ENCODE assay signal across 13 mouse cellular contexts in genomic region chr17:71268599-71268998, GRCm38 (mm10). TPM values are rescaled to one million over a fixed set of nuclear protein-coding genes. Genes with fewer than 3 reads are reported as not detected.
DNase-seq lines count a peak whose midpoint lies in the region; ATAC-seq and TF ChIP-seq lines count a peak whose summit lies in the region.
"Had no signal": no experiment of that assay in that cellular context is flagged by ENCODE, and none has a peak within 500 bp of the region (broad histone marks: within the 10 kb centered on the region; RNA-seq: fewer than 3 reads in every experiment).

No protein-coding gene starts in this region.

- no peak for TF ChIP-seq CTCF in stomach, postnatal 0 days (IDR thresholded peaks at IDR 0.05; ENCODE audit: low read depth)

- H3K36me3 ChIP-seq in stomach, embryonic 14.5 days (ENCODE audit: control insufficient read depth, insufficient read depth, low read length): no peaks in the 10 kb centered on the region
- H3K36me3 ChIP-seq in stomach, postnatal 0 days (ENCODE audit: control insufficient read depth, insufficient read depth, low read length): no peaks in the 10 kb centered on the region
- peaks cover 7% of the 10 kb centered on the region for H3K36me3 ChIP-seq in heart, embryonic 11.5 days (ENCODE audit: control insufficient read depth, insufficient read depth, low read length)
- peaks cover 4% of the 10 kb centered on the region; the same call in 1 of the 2 replicates for H3K36me3 ChIP-seq in liver, embryonic 11.5 days (ENCODE audit: control insufficient read depth, insufficient read depth, low read length)
- H3K36me3 ChIP-seq: forebrain, embryonic 15.5 days; midbrain, embryonic 12.5 days had no signal

- no peak for DNase-seq in stomach, postnatal 0 days (ENCODE audit: low spot score)
- no peak for DNase-seq in liver, embryonic 11.5 days (ENCODE audit: low spot score)
- DNase-seq in right cerebral cortex, adult 18-20 months: no peak
- DNase-seq in gastrocnemius, postnatal 10 days: no peak
- no peak for DNase-seq in urinary bladder, adult 2 months (ENCODE audit: low spot score)
- DNase-seq: kidney, postnatal 36 days; lung, adult 2 months; spleen, adult 18-20 months had no signal

- H3K27me3 ChIP-seq in stomach, embryonic 14.5 days (ENCODE audit: control insufficient read depth, insufficient read depth, low read length): no peaks in the 10 kb centered on the region
- H3K27me3 ChIP-seq in stomach, postnatal 0 days (ENCODE audit: control insufficient read depth, insufficient read depth, low read length): no peaks in the 10 kb centered on the region
- no peaks in the 10 kb centered on the region for H3K27me3 ChIP-seq in heart, embryonic 11.5 days (ENCODE audit: control insufficient read depth, insufficient read depth, low read length)
- H3K27me3 ChIP-seq in liver, embryonic 11.5 days (replicated peaks; ENCODE audit: control insufficient read depth, insufficient read depth, low read length): no peaks in the 10 kb centered on the region
- H3K27me3 ChIP-seq: forebrain, embryonic 15.5 days; midbrain, embryonic 12.5 days had no signal

- H3K4me3 ChIP-seq in stomach, embryonic 14.5 days (ENCODE audit: low read depth, low read length): no peak overlapping the region
- H3K4me3 ChIP-seq in stomach, postnatal 0 days (ENCODE audit: low read depth, low read length): no peak overlapping the region
- H3K4me3 ChIP-seq in heart, embryonic 11.5 days (ENCODE audit: low read depth, low read length): no peak overlapping the region
- no peak overlapping the region; the same call in 1 of the 2 replicates for H3K4me3 ChIP-seq in liver, embryonic 11.5 days (ENCODE audit: low read depth, low read length)
- H3K4me3 ChIP-seq: forebrain, embryonic 15.5 days; midbrain, embryonic 12.5 days had no signal

- no peaks in the 10 kb centered on the region for H3K9me3 ChIP-seq in stomach, embryonic 14.5 days (ENCODE audit: control insufficient read depth, low read depth, low read length)
- no peaks in the 10 kb centered on the region for H3K9me3 ChIP-seq in stomach, postnatal 0 days (ENCODE audit: control insufficient read depth, low read length)
- no peaks in the 10 kb centered on the region for H3K9me3 ChIP-seq in heart, embryonic 11.5 days (replicated peaks; ENCODE audit: control insufficient read depth, low read length)
- no peaks in the 10 kb centered on the region for H3K9me3 ChIP-seq in liver, embryonic 11.5 days (ENCODE audit: control insufficient read depth, low read length)
- H3K9me3 ChIP-seq: forebrain, embryonic 15.5 days; midbrain, embryonic 12.5 days had no signal

- no peaks in the 10 kb centered on the region for H3K4me1 ChIP-seq in stomach, embryonic 14.5 days (ENCODE audit: control insufficient read depth, insufficient read depth, low read length)
- no peaks in the 10 kb centered on the region for H3K4me1 ChIP-seq in stomach, postnatal 0 days (replicated peaks; ENCODE audit: control insufficient read depth, insufficient read depth)
- H3K4me1 ChIP-seq in heart, embryonic 11.5 days (ENCODE audit: control insufficient read depth, insufficient read depth, low read length): peaks cover 41% of the 10 kb centered on the region
- peaks cover 50% of the 10 kb centered on the region for H3K4me1 ChIP-seq in liver, embryonic 11.5 days (replicated peaks; ENCODE audit: control insufficient read depth, insufficient read depth, low read length)
- H3K4me1 ChIP-seq: forebrain, embryonic 15.5 days had no signal

- no peak overlapping the region for H3K4me2 ChIP-seq in stomach, embryonic 14.5 days (replicated peaks; ENCODE audit: low read depth, low read length)
- H3K4me2 ChIP-seq in stomach, postnatal 0 days (replicated peaks; ENCODE audit: low read depth): no peak overlapping the region
- H3K4me2 ChIP-seq in heart, embryonic 11.5 days: peak overlapping the region; percentile 20; the same call in 1 of the 2 replicates
- peak overlapping the region; percentile 38 for H3K4me2 ChIP-seq in liver, embryonic 11.5 days
- H3K4me2 ChIP-seq: forebrain, embryonic 15.5 days; midbrain, embryonic 12.5 days had no signal

- TF ChIP-seq EP300 in stomach, postnatal 0 days (optimal IDR thresholded peaks at IDR 0.05): no peak

- no peak overlapping the region for H3K27ac ChIP-seq in stomach, embryonic 14.5 days (ENCODE audit: low read length)
- H3K27ac ChIP-seq in stomach, postnatal 0 days (replicated peaks): no peak overlapping the region
- peak overlapping the region; percentile 88 for H3K27ac ChIP-seq in heart, embryonic 11.5 days (ENCODE audit: low read depth, low read length)
- H3K27ac ChIP-seq in liver, embryonic 11.5 days (ENCODE audit: low read depth, low read length): peak overlapping the region; percentile 77
- H3K27ac ChIP-seq: forebrain, embryonic 15.5 days; hindbrain, postnatal 0 days; midbrain, embryonic 12.5 days had no signal

- 74% methylated on average over 3 of the region's 3 CpGs for WGBS in stomach, embryonic 14.5 days
- WGBS in stomach, postnatal 0 days: 84% methylated on average over 3 of the region's 3 CpGs
- 29% methylated on average over 3 of the region's 3 CpGs for WGBS in heart, embryonic 11.5 days (ENCODE audit: insufficient replicate concordance)
- 37% methylated on average over 3 of the region's 3 CpGs for WGBS in liver, embryonic 11.5 days

- ATAC-seq in stomach, embryonic 14.5 days (ENCODE audit: insufficient number of reproducible peaks, insufficient read depth, low FRiP score, low read depth): peak; percentile 75; the same call in 1 of the 2 replicates
- ATAC-seq in stomach, postnatal 0 days (ENCODE audit: low FRiP score, low TSS enrichment): no peak
- peak; percentile 79 for ATAC-seq in heart, embryonic 11.5 days (replicated peaks; ENCODE audit: insufficient number of reproducible peaks, low FRiP score, low TSS enrichment)
- ATAC-seq in liver, embryonic 11.5 days (replicated peaks; ENCODE audit: low FRiP score): peak; percentile 95
- ATAC-seq: forebrain, embryonic 15.5 days; hindbrain, postnatal 0 days had no signal

- no peak overlapping the region for H3K9ac ChIP-seq in stomach, embryonic 14.5 days (replicated peaks; ENCODE audit: low read depth, low read length)
- H3K9ac ChIP-seq in stomach, postnatal 0 days (ENCODE audit: low read length): no peak overlapping the region
- no peak overlapping the region for H3K9ac ChIP-seq in heart, embryonic 11.5 days (ENCODE audit: low read depth, low read length)
- peak overlapping the region; percentile 46 for H3K9ac ChIP-seq in liver, embryonic 11.5 days (ENCODE audit: low read depth, low read length)
- H3K9ac ChIP-seq: forebrain, embryonic 15.5 days; midbrain, embryonic 12.5 days had no signal

RNA-seq across cellular contexts. Expression of gene Emilin2, which starts 43.2 kb away (rescaled TPM):
- polyA plus RNA-seq in stomach, embryonic 14.5 days (2014; fragmentation: Nextera tagmentation; extraction: Ambion mirVana): 1.5 and 3.0 TPM in 2 replicates
- 1.4 TPM in 2 replicates for polyA plus RNA-seq in stomach, postnatal 0 days (2015; fragmentation: Nextera tagmentation; extraction: Ambion mirVana)
- 59.1 and 81.1 TPM in 2 replicates for polyA plus RNA-seq in heart, embryonic 11.5 days (2014; fragmentation: Nextera tagmentation; extraction: Ambion mirVana)
- 31.3 and 33.4 TPM in 2 replicates for polyA plus RNA-seq in liver, embryonic 11.5 days (2014; fragmentation: Nextera tagmentation; extraction: Ambion mirVana)
- 10 to 100 TPM; 31.9 to 39.2 TPM for total RNA-seq in gastrocnemius, postnatal 10 days (2021)
- polyA plus RNA-seq in urinary bladder, adult 2 months (2012; rRNA removed): 7.0 and 13.9 TPM in 2 replicates

Comparison
In these comparisons a context has a peak if more than half of its experiments do, and no peak if none do; other contexts are left out.
1. H3K27ac ChIP-seq: peak in heart, embryonic 11.5 days (single experiment) and liver, embryonic 11.5 days (single experiment); none in stomach, embryonic 14.5 days (single experiment) and stomach, postnatal 0 days (single experiment).
2. H3K4me2 ChIP-seq: peak in heart, embryonic 11.5 days (single experiment) and liver, embryonic 11.5 days (single experiment); none in stomach, embryonic 14.5 days (single experiment) and stomach, postnatal 0 days (single experiment).